In the genomic region with DNA sequence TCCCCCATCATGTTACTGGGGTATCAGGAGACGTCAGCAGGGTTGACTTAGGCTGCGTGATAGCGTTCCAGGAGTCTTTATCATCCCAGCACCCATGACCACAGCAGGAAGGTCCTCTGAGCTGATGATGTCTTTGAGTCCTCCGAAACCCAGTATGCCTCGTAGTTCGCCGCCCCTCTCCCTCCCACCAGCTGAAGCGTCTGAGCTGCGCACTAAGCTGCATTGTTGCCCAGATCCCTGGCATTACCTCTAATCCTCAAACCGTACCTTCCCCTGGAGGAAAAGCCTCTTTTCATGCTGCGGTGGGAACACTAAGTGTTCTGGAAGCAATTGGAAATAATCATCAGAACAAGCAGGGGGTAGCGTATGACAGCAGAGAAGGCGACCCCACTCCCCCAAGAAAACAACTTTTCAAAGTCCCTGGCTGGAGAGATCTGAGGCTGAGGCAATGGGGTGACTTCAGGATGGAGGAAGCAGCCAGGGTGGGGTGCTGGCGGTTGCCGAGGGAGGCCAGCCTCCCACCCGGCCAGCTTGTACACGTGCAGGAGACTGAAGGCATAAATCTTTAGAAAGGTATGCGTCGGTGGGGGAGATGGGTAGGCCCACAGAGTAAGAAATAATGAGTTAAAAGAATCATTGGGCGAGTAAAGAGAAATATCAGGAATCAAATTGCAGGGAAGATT, we compare ENCODE assay signal across 18 mouse cellular contexts.
"Had no signal": no experiment of that assay in that cellular context is flagged by ENCODE, and none has a peak within 500 bp of the region (broad histone marks: within the 10 kb centered on the region; RNA-seq: fewer than 3 reads in every experiment).

No protein-coding gene starts in this region.

- H3K27me3 ChIP-seq: liver, embryonic 13.5 days; neural tube, embryonic 12.5 days; neural tube, embryonic 15.5 days had no signal

- H3K36me3 ChIP-seq: liver, embryonic 13.5 days; neural tube, embryonic 12.5 days; neural tube, embryonic 15.5 days had no signal

- H3K9me3 ChIP-seq: liver, embryonic 13.5 days; neural tube, embryonic 12.5 days; neural tube, embryonic 15.5 days had no signal

- H3K27ac ChIP-seq: left cerebral cortex, adult 2 months; liver, embryonic 13.5 days; neural tube, embryonic 12.5 days; neural tube, embryonic 15.5 days; stomach, postnatal 0 days had no signal

- H3K4me1 ChIP-seq: liver, embryonic 13.5 days; neural tube, embryonic 12.5 days; neural tube, embryonic 15.5 days had no signal

- ATAC-seq: intestine, postnatal 0 days had no signal

- H3K4me2 ChIP-seq: liver, embryonic 13.5 days; neural tube, embryonic 12.5 days; neural tube, embryonic 15.5 days had no signal

- H3K9ac ChIP-seq: liver, embryonic 13.5 days; neural tube, embryonic 12.5 days; neural tube, embryonic 15.5 days had no signal

- H3K4me3 ChIP-seq: left cerebral cortex, adult 2 months; liver, embryonic 13.5 days; neural tube, embryonic 12.5 days; neural tube, embryonic 15.5 days had no signal

- DNase-seq: kidney, adult 2 months; kidney, postnatal 10 days; kidney, postnatal 36 days; layer of hippocampus, postnatal 36 days; liver, embryonic 13.5 days; lung, adult 2 months; lung, postnatal 14 days; lung, postnatal 4 days; right cerebral cortex, adult 18-20 months; right cerebral cortex, postnatal 14 days; right cerebral cortex, postnatal 4 days; thymus, adult 2 months; thymus, postnatal 36 days had no signal
